8 mouse cellular contexts compared by ENCODE assay signal in the genomic region with DNA sequence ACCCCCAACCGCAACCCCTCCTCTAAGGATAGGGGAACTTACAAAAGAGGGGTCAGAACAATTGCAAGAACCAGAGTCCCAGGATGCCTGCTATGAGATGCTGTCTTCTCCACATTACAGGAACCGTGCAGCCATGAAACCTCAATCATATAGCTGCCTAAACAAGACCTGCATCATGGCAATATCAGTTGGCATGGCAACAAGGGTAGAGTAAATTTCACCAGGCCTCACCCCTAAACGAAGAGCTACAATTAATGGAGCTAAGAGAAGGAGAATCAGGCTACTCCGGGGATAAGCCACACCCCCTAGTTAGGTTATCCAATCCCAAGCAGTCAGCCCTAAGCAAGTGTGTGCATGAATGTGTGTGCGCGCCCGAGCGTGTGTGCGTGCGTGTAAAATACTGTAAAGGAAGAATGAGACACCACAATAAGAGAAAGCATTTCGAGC.
DNase-seq lines count a peak whose midpoint lies in the region; ATAC-seq lines count a peak whose summit lies in the region.

No protein-coding gene starts in this region.

- H3K27ac ChIP-seq in heart, embryonic 12.5 days (ENCODE audit: poor library complexity, severe bottlenecking): no peak overlapping the region
- no peak overlapping the region for H3K27ac ChIP-seq in forebrain, embryonic 11.5 days (ENCODE audit: low read depth, low read length)

- DNase-seq in heart, postnatal 25 days (ENCODE audit: low spot score): no peak
- peak; percentile 68 for DNase-seq in ES-CJ7 (ENCODE audit: low read depth, low spot score)
- DNase-seq in forebrain, embryonic 11.5 days (ENCODE audit: low spot score): no peak
- DNase-seq in liver: peak; percentile 43
- DNase-seq in gastrocnemius, adult 8-10 months (ENCODE audit: low spot score in 2 of 2): no peak
- no peak for DNase-seq in adrenal gland, postnatal 25 days

- intact Hi-C loops in heart, postnatal 25 days (cut with DNase I): no loop called here

- no peaks in the 10 kb centered on the region; the same call in 1 of the 2 replicates for H3K27me3 ChIP-seq in heart, embryonic 12.5 days (replicated peaks)
- H3K27me3 ChIP-seq in forebrain, embryonic 11.5 days (ENCODE audit: control insufficient read depth, insufficient read depth, low read length): no peaks in the 10 kb centered on the region

- peak overlapping the region; percentile 65 for H3K4me2 ChIP-seq in heart, embryonic 12.5 days
- H3K4me2 ChIP-seq in forebrain, embryonic 11.5 days (ENCODE audit: low read depth, low read length, severe bottlenecking): peak overlapping the region; percentile 38; the same call in 1 of the 2 replicates

- peaks cover 4% of the 10 kb centered on the region; the same call in 1 of the 2 replicates for H3K4me1 ChIP-seq in heart, embryonic 12.5 days (replicated peaks)
- H3K4me1 ChIP-seq in forebrain, embryonic 11.5 days (replicated peaks; ENCODE audit: control insufficient read depth, insufficient read depth, low read length): no peaks in the 10 kb centered on the region

- no peaks in the 10 kb centered on the region for H3K36me3 ChIP-seq in heart, embryonic 12.5 days
- H3K36me3 ChIP-seq in forebrain, embryonic 11.5 days (ENCODE audit: control insufficient read depth, insufficient read depth, low read length): no peaks in the 10 kb centered on the region

- H3K4me3 ChIP-seq in heart, embryonic 12.5 days: peak overlapping the region; percentile 34
- no peak overlapping the region for H3K4me3 ChIP-seq in forebrain, embryonic 11.5 days (ENCODE audit: low read depth, low read length)

- ATAC-seq in heart, embryonic 12.5 days (ENCODE audit: insufficient number of reproducible peaks, low FRiP score): peak; percentile 58; the same call in 1 of the 2 replicates
- peak; percentile 87 for ATAC-seq in forebrain, embryonic 11.5 days (replicated peaks; ENCODE audit: low FRiP score)
- peak; percentile 48; the same call in 1 of the 2 replicates for ATAC-seq in neutrophil, adult 5-6 weeks (ENCODE audit: extremely low read depth, insufficient number of reproducible peaks, low FRiP score, poor library complexity, severe bottlenecking)

- 32% methylated on average over 11 of the region's 11 CpGs for WGBS in heart, embryonic 12.5 days
- WGBS in forebrain, embryonic 11.5 days: 30% methylated on average over 11 of the region's 11 CpGs

- no peaks in the 10 kb centered on the region for H3K9me3 ChIP-seq in heart, embryonic 12.5 days (replicated peaks)
- H3K9me3 ChIP-seq in forebrain, embryonic 11.5 days (ENCODE audit: control insufficient read depth, low read length): no peaks in the 10 kb centered on the region

- no peak overlapping the region for H3K9ac ChIP-seq in heart, embryonic 12.5 days
- no peak overlapping the region for H3K9ac ChIP-seq in forebrain, embryonic 11.5 days (ENCODE audit: low read length)

Comparison
In these comparisons a context has a peak if more than half of its experiments do, and no peak if none do; other contexts are left out.
1. DNase-seq: peak in ES-CJ7 (single experiment) and liver (single experiment); none in heart, postnatal 25 days (single experiment), forebrain, embryonic 11.5 days (single experiment), gastrocnemius, adult 8-10 months (0 of 2) and adrenal gland, postnatal 25 days (single experiment).
2. Peak in every context shown above with its lines, with median percentiles within 50 percentile points of each other: ATAC-seq.